Mouse (Mus musculus): ENCODE measurements at regions not wholly inside any gene's neighbourhood (a gene's known extent, or its start where the extent isn't known, plus 50 kb on each side); places are given as distances from the start of the nearest gene placed in this dataset.

GRCm38 (mm10) chr16:64211895-64212294 lies 347.9 kb upstream of the Epha3 start:
- TF ChIP-seq CTCF (IDR thresholded peaks at IDR 0.05) (no peak), EP300 (IDR thresholded peaks at IDR 0.05) (no peak)
